ENCODE assay signal across 9 mouse cellular contexts in the genomic region with DNA sequence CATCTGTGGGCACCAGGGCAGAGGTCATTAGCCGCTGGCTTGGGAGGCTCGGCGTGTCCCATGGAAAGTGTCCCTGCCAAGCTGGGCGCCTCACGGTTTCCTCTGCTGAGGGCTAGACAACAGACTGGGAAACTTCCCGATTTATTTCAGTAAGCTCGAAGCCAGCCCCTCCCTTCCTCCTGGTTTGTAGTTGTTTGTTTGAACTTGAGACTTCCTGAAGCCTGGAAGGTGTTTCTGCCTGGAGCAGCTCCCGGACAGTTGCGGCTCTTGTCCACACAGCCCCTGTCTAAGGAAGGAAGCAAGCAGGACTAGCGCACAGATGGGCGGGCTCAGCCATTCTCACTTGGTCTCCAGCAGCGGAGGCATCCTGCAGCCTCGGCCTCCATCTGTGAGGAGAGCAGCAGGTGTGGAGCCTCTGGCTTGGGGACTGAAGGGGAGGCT. TPM values are rescaled to one million over a fixed set of nuclear protein-coding genes. Genes with fewer than 3 reads are reported as not detected.
DNase-seq lines count a peak whose midpoint lies in the region; ATAC-seq lines count a peak whose summit lies in the region.
"Had no signal": no experiment of that assay in that cellular context is flagged by ENCODE, and none has a peak within 500 bp of the region (broad histone marks: within the 10 kb centered on the region; RNA-seq: fewer than 3 reads in every experiment).

No protein-coding gene starts in this region.

- peak; percentile 99 for DNase-seq in heart, adult 11 months
- DNase-seq in embryonic facial prominence, embryonic 10.5 days (ENCODE audit: low spot score): peak; percentile 28
- DNase-seq in kidney, adult 11 months: peak; percentile 85
- peak; percentile 90 for DNase-seq in lung, postnatal 36 days
- no peak for DNase-seq in ovary, adult 18-20 months (ENCODE audit: low spot score)
- no peak for DNase-seq in spleen, postnatal 10 days (ENCODE audit: low spot score in 2 of 2)
- no peak for DNase-seq in layer of hippocampus, postnatal 25 days (ENCODE audit: extremely low spot score in 1 of 2, low spot score in 1 of 2)

- H3K4me1 ChIP-seq in heart, embryonic 11.5 days (ENCODE audit: control insufficient read depth, insufficient read depth, low read length): 0 out of 2 replicates have a peak, but pooled peaks cover 4% of the 10 kb centered on the region
- H3K4me1 ChIP-seq in embryonic facial prominence, embryonic 10.5 days: peaks cover 29% of the 10 kb centered on the region

- H3K4me2 ChIP-seq in heart, embryonic 11.5 days: no peak overlapping the region

- ATAC-seq in heart, embryonic 11.5 days (replicated peaks; ENCODE audit: insufficient number of reproducible peaks, low FRiP score, low TSS enrichment): no peak

- H3K36me3 ChIP-seq in heart, embryonic 11.5 days (ENCODE audit: control insufficient read depth, insufficient read depth, low read length): no peaks in the 10 kb centered on the region
- H3K36me3 ChIP-seq in embryonic facial prominence, embryonic 10.5 days (replicated peaks): no peaks in the 10 kb centered on the region
- H3K36me3 ChIP-seq: G1E had no signal

- no peaks in the 10 kb centered on the region for H3K27me3 ChIP-seq in heart, embryonic 11.5 days (ENCODE audit: control insufficient read depth, insufficient read depth, low read length)
- no peaks in the 10 kb centered on the region for H3K27me3 ChIP-seq in embryonic facial prominence, embryonic 10.5 days (replicated peaks; ENCODE audit: low read depth, poor library complexity, severe bottlenecking)

- no peak overlapping the region for H3K9ac ChIP-seq in heart, embryonic 11.5 days (ENCODE audit: low read depth, low read length)

- no peak overlapping the region for H3K4me3 ChIP-seq in heart, embryonic 11.5 days (ENCODE audit: low read depth, low read length)
- no peak overlapping the region for H3K4me3 ChIP-seq in embryonic facial prominence, embryonic 10.5 days

- H3K27ac ChIP-seq in heart, embryonic 11.5 days (ENCODE audit: low read depth, low read length): no peak overlapping the region
- H3K27ac ChIP-seq in embryonic facial prominence, embryonic 10.5 days (replicated peaks): no peak overlapping the region; the same call in none of the 2 replicates

- 53% methylated on average over 13 of the region's 13 CpGs for WGBS in heart, embryonic 11.5 days (ENCODE audit: insufficient replicate concordance)
- 52% methylated on average over 13 of the region's 13 CpGs for WGBS in embryonic facial prominence, embryonic 10.5 days

- no peaks in the 10 kb centered on the region for H3K9me3 ChIP-seq in heart, embryonic 11.5 days (replicated peaks; ENCODE audit: control insufficient read depth, low read length)
- no peaks in the 10 kb centered on the region for H3K9me3 ChIP-seq in embryonic facial prominence, embryonic 10.5 days
- H3K9me3 ChIP-seq: G1E had no signal

RNA-seq across cellular contexts. Expression of gene Mcf2l, which starts 52.4 kb away (rescaled TPM):
- 8.8 and 11.3 TPM in 2 replicates for polyA plus RNA-seq in heart, embryonic 11.5 days (2014; fragmentation: Nextera tagmentation; extraction: Ambion mirVana)
- 15.8 and 17.4 TPM in 2 replicates for polyA plus RNA-seq in embryonic facial prominence, embryonic 10.5 days (2016; fragmentation: Nextera tagmentation; extraction: Ambion mirVana)
- 100 to 1,000 TPM; 215 to 241 TPM for total RNA-seq in layer of hippocampus, postnatal 25 days (2021)
- polyA plus RNA-seq: G1E had no signal

Comparison
In these comparisons a context has a peak if more than half of its experiments do, and no peak if none do; other contexts are left out.
1. DNase-seq: peak in heart, adult 11 months (single experiment), embryonic facial prominence, embryonic 10.5 days (single experiment), kidney, adult 11 months (single experiment) and lung, postnatal 36 days (single experiment); none in ovary, adult 18-20 months (single experiment), spleen, postnatal 10 days (0 of 2) and layer of hippocampus, postnatal 25 days (0 of 2).